Mouse (Mus musculus): ENCODE data around the gene Acss3. TPM values are rescaled to one million over a fixed set of nuclear protein-coding genes. Genes with fewer than 3 reads are reported as not detected.

Acss3 gene
- polyA plus RNA-seq, 1 experiment, result 0.66 TPM

DNA sequence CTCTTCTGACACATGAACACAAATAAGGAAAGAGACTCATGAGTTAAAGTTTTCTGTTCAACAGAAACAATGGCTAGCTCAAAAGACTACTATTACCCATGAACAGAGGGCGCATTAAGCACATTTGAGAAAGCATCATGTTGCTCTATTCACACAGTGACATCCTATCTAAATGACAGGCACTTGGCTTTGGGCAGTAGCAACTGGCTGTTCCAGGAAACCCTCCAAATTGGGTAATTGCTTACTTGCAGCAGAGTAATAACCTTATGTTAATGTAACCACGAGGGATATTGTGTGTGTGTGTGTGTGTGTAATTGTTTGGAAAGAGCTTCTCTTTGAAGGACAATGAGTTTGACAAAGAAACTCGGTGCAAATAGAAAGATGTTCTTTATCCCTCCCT lies 29.0 kb downstream of the Acss3 start:
- H3K27me3 ChIP-seq (ENCODE audit: control insufficient read depth, insufficient read depth, low read length, poor library complexity, severe bottlenecking), result no peaks in the 10 kb centered on the region
- H3K36me3 ChIP-seq (ENCODE audit: control insufficient read depth, insufficient read depth, low read length, poor library complexity, severe bottlenecking), result no peaks in the 10 kb centered on the region
- no peaks in the 10 kb centered on the region for H3K9me3 ChIP-seq (replicated peaks; ENCODE audit: control insufficient read depth, insufficient read depth, low read length, poor library complexity, severe bottlenecking)
- no peak overlapping the region for H3K27ac ChIP-seq (ENCODE audit: insufficient read depth, low read length)
- no peak overlapping the region for H3K4me3 ChIP-seq (ENCODE audit: low read depth, low read length)
- no peaks in the 10 kb centered on the region for H3K4me1 ChIP-seq (ENCODE audit: control insufficient read depth, insufficient read depth, low read length)
- no peak overlapping the region for H3K9ac ChIP-seq (ENCODE audit: low read depth, poor library complexity, severe bottlenecking)
- no peak for TF ChIP-seq POLR2A (IDR thresholded peaks at IDR 0.05; ENCODE audit: insufficient read depth, low read length)
- no peak for TF ChIP-seq CTCF (IDR thresholded peaks at IDR 0.05; ENCODE audit: low read depth, low read length)
- TF ChIP-seq EP300 (IDR thresholded peaks at IDR 0.05; ENCODE audit: insufficient read depth, low read depth, low read length), result no peak

DNA sequence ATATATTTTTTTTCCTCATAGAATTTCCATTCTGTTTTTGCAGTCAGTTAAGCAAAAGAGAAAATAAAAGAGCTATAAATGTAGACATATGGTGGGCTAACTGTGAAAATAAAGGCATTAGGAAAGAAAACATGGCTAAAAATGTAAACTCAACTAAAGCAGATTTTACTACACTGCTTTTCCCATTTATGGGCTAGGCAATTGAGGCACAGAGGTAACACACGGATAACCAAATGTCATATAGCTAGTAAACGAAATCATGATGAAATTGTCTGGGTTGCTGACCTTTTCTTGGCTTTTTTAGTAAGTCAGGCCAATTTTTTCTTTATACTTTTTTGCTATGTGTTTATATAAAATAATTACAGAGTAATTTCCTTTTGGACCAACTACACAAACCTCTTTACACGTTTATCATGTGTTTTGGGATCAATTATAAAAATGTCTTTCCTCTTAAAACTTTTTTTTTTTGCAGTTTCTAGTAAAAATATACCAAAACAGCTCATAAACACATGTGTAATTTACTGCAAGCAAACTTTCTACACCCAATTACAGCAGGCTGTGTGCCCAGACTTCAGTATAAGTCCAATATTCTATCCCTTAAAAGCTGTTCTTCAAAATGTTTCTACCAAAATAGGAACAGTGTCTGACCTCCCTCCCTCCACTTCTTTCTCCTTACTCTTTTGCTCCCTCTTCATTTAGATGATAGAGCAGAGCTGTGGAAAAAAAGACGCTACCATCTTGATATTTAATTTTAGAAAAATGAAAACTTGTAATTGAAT lies 69.4 kb downstream of the Acss3 start:
- Histone ChIP-seq H3K9me3 (replicated peaks; ENCODE audit: control insufficient read depth, insufficient read depth, low read length, poor library complexity, severe bottlenecking) (no peaks in the 10 kb centered on the region), H3K27ac (ENCODE audit: insufficient read depth, low read length) (no peak overlapping the region), H3K27me3 (ENCODE audit: control insufficient read depth, insufficient read depth, low read length, poor library complexity, severe bottlenecking) (no peaks in the 10 kb centered on the region), H3K4me3 (ENCODE audit: low read depth, low read length) (no peak overlapping the region), H3K36me3 (ENCODE audit: control insufficient read depth, insufficient read depth, low read length, poor library complexity, severe bottlenecking) (no peaks in the 10 kb centered on the region), H3K9ac (ENCODE audit: low read depth, poor library complexity, severe bottlenecking) (no peak overlapping the region), H3K4me1 (ENCODE audit: control insufficient read depth, insufficient read depth, low read length) (no peaks in the 10 kb centered on the region)
- no peak for TF ChIP-seq CTCF (IDR thresholded peaks at IDR 0.05; ENCODE audit: low read depth, low read length)

DNA sequence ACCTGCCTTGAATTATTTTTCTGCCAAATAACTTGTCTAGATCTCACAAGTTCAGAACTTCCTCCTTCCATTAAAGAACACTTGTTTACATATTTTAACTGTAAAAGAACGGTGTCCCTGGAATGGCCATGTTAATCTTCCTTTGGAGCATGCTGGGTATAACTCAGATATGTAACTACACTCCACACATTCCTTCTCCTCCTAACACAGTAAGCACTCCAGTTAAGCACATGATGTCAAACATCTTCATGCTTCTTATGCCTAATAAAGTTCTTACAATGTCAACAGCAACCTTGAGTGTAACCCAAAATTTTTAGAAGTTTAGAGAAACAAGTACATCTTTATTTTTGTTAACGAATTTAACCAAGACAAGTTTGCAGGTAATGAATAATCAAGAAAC lies 73.0 kb downstream of the Acss3 start:
- Histone ChIP-seq H3K4me3 (ENCODE audit: low read depth, low read length) (no peak overlapping the region), H3K36me3 (ENCODE audit: control insufficient read depth, insufficient read depth, low read length, poor library complexity, severe bottlenecking) (no peaks in the 10 kb centered on the region), H3K27me3 (ENCODE audit: control insufficient read depth, insufficient read depth, low read length, poor library complexity, severe bottlenecking) (no peaks in the 10 kb centered on the region), H3K27ac (ENCODE audit: insufficient read depth, low read length) (no peak overlapping the region), H3K9me3 (replicated peaks; ENCODE audit: control insufficient read depth, insufficient read depth, low read length, poor library complexity, severe bottlenecking) (no peaks in the 10 kb centered on the region), H3K9ac (ENCODE audit: low read depth, poor library complexity, severe bottlenecking) (no peak overlapping the region), H3K4me1 (ENCODE audit: control insufficient read depth, insufficient read depth, low read length) (no peaks in the 10 kb centered on the region)
- TF ChIP-seq EP300 (IDR thresholded peaks at IDR 0.05; ENCODE audit: insufficient read depth, low read depth, low read length) (no peak), CTCF (IDR thresholded peaks at IDR 0.05; ENCODE audit: low read depth, low read length) (no peak), POLR2A (IDR thresholded peaks at IDR 0.05; ENCODE audit: insufficient read depth, low read length) (no peak)

DNA sequence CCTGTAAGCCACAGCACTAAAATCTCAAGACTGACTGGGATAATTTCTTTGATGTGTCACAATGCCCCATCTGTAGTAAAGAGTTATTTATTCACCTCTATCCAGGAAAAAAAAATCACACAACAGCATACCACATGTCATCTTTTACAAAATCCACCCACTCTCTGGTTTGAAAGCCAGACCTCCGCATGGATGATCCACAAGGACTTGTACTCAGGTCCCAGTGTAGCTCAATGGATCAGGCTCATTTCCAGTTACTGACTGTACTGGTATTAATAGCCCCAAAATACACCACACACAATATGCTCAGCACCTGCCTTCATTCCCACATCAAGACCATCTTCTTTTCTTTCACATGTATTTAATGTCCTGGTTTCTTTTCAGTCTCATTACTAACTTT lies 80.8 kb downstream of the Acss3 start:
- H3K27me3 ChIP-seq (ENCODE audit: control insufficient read depth, insufficient read depth, low read length, poor library complexity, severe bottlenecking), result no peaks in the 10 kb centered on the region
- no peak overlapping the region for H3K9ac ChIP-seq (ENCODE audit: low read depth, poor library complexity, severe bottlenecking)
- TF ChIP-seq CTCF (IDR thresholded peaks at IDR 0.05; ENCODE audit: low read depth, low read length) (no peak), EP300 (IDR thresholded peaks at IDR 0.05; ENCODE audit: insufficient read depth, low read depth, low read length) (no peak), POLR2A (IDR thresholded peaks at IDR 0.05; ENCODE audit: insufficient read depth, low read length) (no peak)
- H3K36me3 ChIP-seq (ENCODE audit: control insufficient read depth, insufficient read depth, low read length, poor library complexity, severe bottlenecking), result no peaks in the 10 kb centered on the region
- H3K4me3 ChIP-seq (ENCODE audit: low read depth, low read length), result no peak overlapping the region
- no peak overlapping the region for H3K27ac ChIP-seq (ENCODE audit: insufficient read depth, low read length)
- H3K9me3 ChIP-seq (replicated peaks; ENCODE audit: control insufficient read depth, insufficient read depth, low read length, poor library complexity, severe bottlenecking), result no peaks in the 10 kb centered on the region
- no peaks in the 10 kb centered on the region for H3K4me1 ChIP-seq (ENCODE audit: control insufficient read depth, insufficient read depth, low read length)

DNA sequence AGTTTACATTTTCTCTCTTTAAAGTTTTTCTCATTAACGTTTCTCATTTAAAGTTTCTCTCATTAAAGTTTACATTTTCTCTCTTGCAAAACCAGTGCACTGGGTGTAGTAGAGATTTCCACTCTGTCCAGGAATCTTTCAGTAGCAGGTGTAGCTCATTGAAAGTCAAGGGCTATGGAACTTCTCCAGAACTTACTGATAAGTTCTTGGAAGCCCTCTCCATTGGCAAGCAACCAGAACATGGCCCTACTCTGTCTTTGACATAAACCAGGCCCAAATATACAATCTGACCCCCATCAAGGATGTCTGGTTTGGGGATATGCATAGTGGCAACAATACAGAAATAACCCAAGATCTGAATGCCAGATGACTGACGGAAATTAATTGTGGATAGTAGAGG lies 82.6 kb downstream of the Acss3 start:
- no peak overlapping the region for H3K27ac ChIP-seq (ENCODE audit: insufficient read depth, low read length)
- no peaks in the 10 kb centered on the region for H3K4me1 ChIP-seq (ENCODE audit: control insufficient read depth, insufficient read depth, low read length)
- TF ChIP-seq POLR2A (IDR thresholded peaks at IDR 0.05; ENCODE audit: insufficient read depth, low read length) (no peak), CTCF (IDR thresholded peaks at IDR 0.05; ENCODE audit: low read depth, low read length) (no peak), EP300 (IDR thresholded peaks at IDR 0.05; ENCODE audit: insufficient read depth, low read depth, low read length) (no peak)
- H3K36me3 ChIP-seq (ENCODE audit: control insufficient read depth, insufficient read depth, low read length, poor library complexity, severe bottlenecking), result no peaks in the 10 kb centered on the region
- H3K9me3 ChIP-seq (replicated peaks; ENCODE audit: control insufficient read depth, insufficient read depth, low read length, poor library complexity, severe bottlenecking), result no peaks in the 10 kb centered on the region
- no peak overlapping the region for H3K4me3 ChIP-seq (ENCODE audit: low read depth, low read length)
- H3K27me3 ChIP-seq (ENCODE audit: control insufficient read depth, insufficient read depth, low read length, poor library complexity, severe bottlenecking), result no peaks in the 10 kb centered on the region
- H3K9ac ChIP-seq (ENCODE audit: low read depth, poor library complexity, severe bottlenecking), result no peak overlapping the region

DNA sequence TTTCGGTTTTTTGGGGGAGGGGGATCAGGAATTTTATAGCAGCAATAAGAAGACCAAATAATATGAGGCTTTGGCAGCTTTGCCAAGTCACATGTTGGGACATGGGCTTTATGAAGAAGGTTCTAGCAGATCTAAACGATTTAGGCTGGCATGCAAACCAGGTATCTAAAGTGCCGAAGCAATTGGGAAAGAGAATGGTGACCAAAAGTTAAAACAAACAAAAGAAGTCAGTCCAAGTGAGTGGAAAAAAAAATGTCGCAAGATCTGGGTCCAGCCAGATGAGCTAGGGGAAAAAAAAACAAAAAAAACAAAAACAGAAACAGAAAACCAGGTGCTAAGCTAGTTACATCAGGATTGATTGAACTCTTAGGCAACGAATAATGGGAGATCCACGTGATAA lies 83.1 kb downstream of the Acss3 start:
- H3K9me3 ChIP-seq (replicated peaks; ENCODE audit: control insufficient read depth, insufficient read depth, low read length, poor library complexity, severe bottlenecking), result no peaks in the 10 kb centered on the region
- no peaks in the 10 kb centered on the region for H3K36me3 ChIP-seq (ENCODE audit: control insufficient read depth, insufficient read depth, low read length, poor library complexity, severe bottlenecking)
- H3K4me3 ChIP-seq (ENCODE audit: low read depth, low read length), result no peak overlapping the region
- H3K27ac ChIP-seq (ENCODE audit: insufficient read depth, low read length), result no peak overlapping the region
- no peak overlapping the region for H3K9ac ChIP-seq (ENCODE audit: low read depth, poor library complexity, severe bottlenecking)
- no peaks in the 10 kb centered on the region for H3K27me3 ChIP-seq (ENCODE audit: control insufficient read depth, insufficient read depth, low read length, poor library complexity, severe bottlenecking)
- no peaks in the 10 kb centered on the region for H3K4me1 ChIP-seq (ENCODE audit: control insufficient read depth, insufficient read depth, low read length)
- no peak for TF ChIP-seq EP300 (IDR thresholded peaks at IDR 0.05; ENCODE audit: insufficient read depth, low read depth, low read length)
- TF ChIP-seq POLR2A (IDR thresholded peaks at IDR 0.05; ENCODE audit: insufficient read depth, low read length), result no peak
- no peak for TF ChIP-seq CTCF (IDR thresholded peaks at IDR 0.05; ENCODE audit: low read depth, low read length)

Measured in ES-Bruce4 (cell line).